Mouse (Mus musculus) kidney, adult 2 months (tissue): ENCODE results near the gene Otc. TPM values are rescaled to one million over a fixed set of nuclear protein-coding genes. Genes with fewer than 3 reads are reported as not detected.

Source experiments
- DNase-seq: peaks from one replicate; pipeline ENCODE4 v3.0.0; 2021
- H3K27ac ChIP-seq: fragments of 200-500 bp; 2 replicates; pipeline ENCODE4 v1.5.1; 2012; ENCODE audit warnings: low read depth, low read length, control low read depth, inconsistent platforms; ENCODE audit not compliant: insufficient read depth
- H3K27me3 ChIP-seq: fragments of 200-500 bp; replicated peaks from 2 replicates; pipeline ENCODE4 v1.6.1; 2012; ENCODE audit warnings: mild to moderate bottlenecking, moderate library complexity, low read length, inconsistent platforms; ENCODE audit not compliant: control insufficient read depth, insufficient read depth
- H3K36me3 ChIP-seq: fragments of 200-500 bp; 2 replicates; pipeline ENCODE4 v1.6.1; 2012; ENCODE audit warnings: mild to moderate bottlenecking, moderate library complexity, low read length, inconsistent platforms; ENCODE audit not compliant: control insufficient read depth, insufficient read depth
- H3K4me1 ChIP-seq: fragments of 200-500 bp; 2 replicates; pipeline ENCODE4 v1.6.1; 2011; ENCODE audit warnings: low read length; ENCODE audit not compliant: control insufficient read depth, insufficient read depth
- H3K4me3 ChIP-seq: fragments of 200-500 bp; 2 replicates; pipeline ENCODE4 v1.5.1; 2011; ENCODE audit warnings: mild to moderate bottlenecking, low read depth, low read length, control low read depth; ENCODE audit not compliant: insufficient read depth
- CTCF ChIP-seq: fragments of 200-500 bp; conservative IDR thresholded peaks from 2 replicates; pipeline ENCODE4 v1.5.1; 2011; ENCODE audit warnings: low read depth, mild to moderate bottlenecking, control low read depth, low read length, moderate library complexity, mixed read lengths; ENCODE audit not compliant: insufficient read depth, insufficient read length
- POLR2A ChIP-seq: fragments of 200-500 bp; IDR thresholded peaks from one replicate; pipeline ENCODE4 v1.6.1; 2011; ENCODE audit warnings: low read depth, low read length, control low read depth
- WGBS: fragments of 180-500 bp; shearing (Covaris S2); methylation state at CpG from one replicate; pipeline ENCODE4 v1.1.7; 2018; 5-methylcytosine and 5-hydroxymethylcytosine counted together
- polyA plus RNA-seq: library from polyadenylated mRNA; depleted of rRNA; stranded (reverse); fragments of >200 nt; gene quantifications from 2 replicates; pipeline ENCODE4 v1.2.3, GENCODE M21; 2012; rRNA removed

The Otc gene
- polyA plus RNA-seq, result not detected in 2 replicates

GRCm38 (mm10) chrX:10251852-10252504, at the start of gene Otc:
Gene Otc (plus strand): TSS chrX:10252305.
- 71% methylated on average over 2 of the region's 2 CpGs for WGBS
- Histone ChIP-seq H3K36me3 (no peaks in the 10 kb centered on the region), H3K27ac (no peak within 1 kb of the TSS), H3K4me3 (no peak within 1 kb of the TSS), H3K27me3 (no peaks in the 10 kb centered on the region), H3K4me1 (no peaks in the 10 kb centered on the region)
- TF ChIP-seq POLR2A (no peak), CTCF (no peak)
- DNase-seq, result no peak

DNA sequence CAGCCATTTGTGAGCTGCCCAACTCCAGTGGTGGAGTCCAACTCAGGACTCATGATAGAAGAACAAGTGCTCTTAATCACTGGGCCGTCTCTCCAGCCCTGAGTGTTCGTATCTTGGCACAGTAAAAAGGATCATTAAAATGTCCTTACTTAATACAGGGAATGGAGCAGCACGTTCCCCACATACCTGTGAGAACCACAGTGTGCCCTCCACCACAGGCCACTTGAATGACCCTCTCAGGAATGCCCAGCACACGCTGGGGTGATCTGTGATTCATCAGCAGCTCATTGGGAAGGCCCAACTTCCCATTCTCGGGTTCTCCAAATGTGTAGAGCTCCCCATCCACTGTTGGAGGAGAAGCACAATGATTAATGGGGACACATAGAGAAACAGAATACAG, 46.2 kb upstream of the Otc start:
- H3K4me3 ChIP-seq, result no peak overlapping the region
- H3K27ac ChIP-seq, result no peak overlapping the region
- DNase-seq, result no peak
- H3K27me3 ChIP-seq, result no peaks in the 10 kb centered on the region
- no peaks in the 10 kb centered on the region for H3K36me3 ChIP-seq
- WGBS, result 79% methylated on average over 5 of the region's 5 CpGs
- no peaks in the 10 kb centered on the region for H3K4me1 ChIP-seq
- TF ChIP-seq CTCF (no peak), POLR2A (no peak)

DNA sequence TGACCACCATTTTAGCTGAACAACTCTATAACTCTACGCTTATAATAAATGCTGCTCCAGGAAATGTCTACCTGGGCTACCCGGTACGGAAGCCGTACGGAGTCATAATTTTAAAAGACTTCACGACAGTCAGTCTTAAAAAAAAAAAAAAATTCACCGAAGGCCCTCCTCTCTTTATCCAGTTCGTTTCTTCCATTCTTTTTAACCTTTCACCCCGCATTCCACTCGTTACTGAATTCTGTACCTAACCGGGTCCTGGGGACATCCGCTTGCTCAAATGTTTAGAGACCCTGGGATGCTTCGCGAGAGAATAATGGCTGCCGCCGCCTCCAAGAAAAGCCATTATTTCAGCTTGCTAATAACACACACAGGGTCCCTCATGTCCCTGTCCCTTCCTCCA, 36.1 kb upstream of the Otc start:
- Histone ChIP-seq H3K4me3 (peak overlapping the region; percentile 88), H3K27ac (peak overlapping the region; percentile 87), H3K36me3 (no peaks in the 10 kb centered on the region), H3K27me3 (no peaks in the 10 kb centered on the region), H3K4me1 (no peaks in the 10 kb centered on the region; the same call in 1 of the 2 replicates)
- TF ChIP-seq CTCF, result no peak
- TF ChIP-seq POLR2A, result no peak
- peak; percentile 70 for DNase-seq
- 1% methylated on average over 16 of the region's 16 CpGs for WGBS

DNA sequence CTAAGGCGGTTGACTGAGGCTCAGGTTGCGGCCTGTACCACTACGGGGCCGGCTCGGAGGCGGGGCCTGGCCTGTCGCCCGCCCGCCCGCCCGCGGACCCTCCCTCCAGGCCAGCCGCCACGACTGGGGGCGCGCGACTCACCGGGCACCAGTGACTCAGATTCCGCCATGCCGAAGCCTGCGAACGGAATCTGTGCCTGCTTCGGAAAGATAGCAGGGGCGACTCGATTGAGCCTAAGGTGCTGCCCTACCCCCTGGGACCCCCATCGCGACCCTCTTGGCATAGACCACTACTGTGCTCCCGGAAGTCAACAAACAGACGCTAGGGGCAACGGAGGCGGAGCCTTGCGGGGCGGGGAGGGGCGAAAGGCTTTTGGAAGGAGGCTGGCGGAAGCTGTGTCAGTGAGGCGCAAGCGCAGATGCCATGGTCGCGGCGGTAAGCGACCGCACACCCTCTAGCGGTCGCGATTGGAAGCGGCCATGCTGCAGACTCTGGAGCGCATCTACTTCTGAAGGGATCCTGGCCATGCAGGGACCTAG, 35.6 kb upstream of the Otc start, which contains the start of gene Rpgr:
TSS of gene Rpgr (minus strand) at position 511 of the 540 bp plus-strand sequence.
- DNase-seq, result peak; percentile 95
- H3K4me3 ChIP-seq, result peak within 1 kb of the TSS; percentile 88
- H3K27ac ChIP-seq, result peak within 1 kb of the TSS; percentile 87
- no peaks in the 10 kb centered on the region for H3K27me3 ChIP-seq
- TF ChIP-seq POLR2A, result no peak
- TF ChIP-seq CTCF, result peak; percentile 70
- 0% methylated on average over 37 of the region's 47 CpGs for WGBS
- H3K36me3 ChIP-seq, result no peaks in the 10 kb centered on the region
- no peaks in the 10 kb centered on the region; the same call in 1 of the 2 replicates for H3K4me1 ChIP-seq

DNA sequence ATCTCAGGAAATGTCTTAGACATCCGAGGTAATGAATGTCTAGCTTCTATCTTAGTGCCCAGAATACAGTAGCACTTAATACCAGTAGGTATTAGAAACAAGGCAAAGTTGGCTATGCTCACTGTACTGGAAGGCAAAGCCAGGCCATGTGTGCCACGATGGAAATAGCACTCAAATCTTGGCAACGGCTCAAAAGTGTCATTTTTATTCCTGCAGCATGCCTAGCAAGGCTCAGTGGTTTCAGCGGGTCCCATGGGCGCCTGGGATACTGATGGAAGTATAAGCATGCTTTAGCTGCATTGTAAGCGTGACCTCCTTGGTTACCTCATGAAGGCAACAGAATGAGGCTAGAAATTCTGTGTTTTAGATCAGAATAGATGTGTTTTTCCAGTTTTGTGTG, 32.8 kb upstream of the Otc start:
- H3K4me3 ChIP-seq, result no peak overlapping the region
- no peaks in the 10 kb centered on the region; the same call in 1 of the 2 replicates for H3K4me1 ChIP-seq
- H3K27ac ChIP-seq, result no peak overlapping the region
- no peaks in the 10 kb centered on the region for H3K27me3 ChIP-seq
- 72% methylated on average over 6 of the region's 6 CpGs for WGBS
- TF ChIP-seq CTCF (no peak), POLR2A (no peak)
- DNase-seq, result no peak
- no peaks in the 10 kb centered on the region for H3K36me3 ChIP-seq

DNA sequence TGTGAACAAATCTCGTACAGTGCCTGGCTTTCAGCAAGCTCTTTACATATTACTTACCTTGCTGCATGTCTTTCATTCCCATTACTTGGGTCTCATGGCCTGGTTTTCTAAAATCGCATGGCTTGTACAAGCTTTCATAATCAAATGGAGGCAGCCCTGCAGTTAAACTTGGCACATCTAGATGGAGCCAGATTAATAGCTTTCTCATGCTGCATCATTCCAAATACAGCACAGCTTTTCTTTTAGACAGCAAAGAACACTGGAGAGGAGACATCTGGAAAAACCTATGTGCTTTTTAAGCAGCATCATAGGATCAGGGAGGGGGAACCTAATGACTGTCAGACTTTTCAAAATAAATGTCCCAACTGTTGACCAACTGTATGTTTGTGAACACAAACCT, 19.1 kb upstream of the Otc start:
- H3K4me3 ChIP-seq, result no peak overlapping the region
- 53% methylated on average over 2 of the region's 2 CpGs for WGBS
- no peak for DNase-seq
- TF ChIP-seq POLR2A, result no peak
- no peak for TF ChIP-seq CTCF
- H3K4me1 ChIP-seq, result no peaks in the 10 kb centered on the region
- no peaks in the 10 kb centered on the region for H3K36me3 ChIP-seq
- H3K27ac ChIP-seq, result no peak overlapping the region
- no peaks in the 10 kb centered on the region for H3K27me3 ChIP-seq

DNA sequence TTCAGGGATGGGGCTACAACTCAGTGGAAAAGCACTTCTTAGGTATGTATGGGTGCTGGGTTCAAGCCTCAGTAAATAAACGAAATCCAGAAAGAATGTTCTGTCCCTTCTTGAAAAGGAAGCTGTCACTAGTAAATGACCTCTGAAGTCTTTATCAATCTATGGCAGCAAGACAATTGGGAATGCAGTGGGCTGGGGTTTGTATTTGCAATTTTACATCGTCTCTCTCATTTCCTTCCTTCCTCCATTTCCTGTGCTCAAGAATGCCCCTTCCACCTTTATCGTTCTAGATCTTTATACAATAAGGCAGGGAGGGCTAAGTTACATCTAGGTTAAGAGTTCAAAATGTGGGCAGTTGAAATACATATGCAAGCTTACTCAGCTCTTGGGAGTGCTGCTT, 17.5 kb upstream of the Otc start:
- WGBS, result 62% methylated on average over 3 of the region's 3 CpGs
- Histone ChIP-seq H3K27me3 (no peaks in the 10 kb centered on the region), H3K27ac (no peak overlapping the region), H3K4me1 (no peaks in the 10 kb centered on the region), H3K36me3 (no peaks in the 10 kb centered on the region), H3K4me3 (no peak overlapping the region)
- no peak for DNase-seq
- TF ChIP-seq POLR2A, result no peak
- TF ChIP-seq CTCF, result no peak

GRCm38 (mm10) chrX:10239515-10239914, 12.6 kb upstream of the Otc start:
- Histone ChIP-seq H3K27me3 (no peaks in the 10 kb centered on the region), H3K36me3 (no peaks in the 10 kb centered on the region), H3K4me3 (no peak overlapping the region), H3K27ac (no peak overlapping the region), H3K4me1 (no peaks in the 10 kb centered on the region)
- 34% methylated on average over 4 of the region's 4 CpGs for WGBS
- no peak for DNase-seq
- no peak for TF ChIP-seq POLR2A
- no peak for TF ChIP-seq CTCF
